Mouse (Mus musculus) layer of hippocampus, postnatal 36 days (tissue): ENCODE measurements around the gene Ppp2r3a. TPM values are rescaled to one million over a fixed set of nuclear protein-coding genes. Genes with fewer than 3 reads are reported as not detected.

Source experiments
- DNase-seq, 2 experiments: peaks; one replicate each; pipeline ENCODE4 v3.0.0; 2022
- total RNA-seq, 2 experiments: library from RNA; stranded (reverse); gene quantifications; 2 replicates each; pipeline ENCODE4 v1.2.3; 2021

The Ppp2r3a gene
- total RNA-seq: 10 to 100 TPM; 26.5 to 32.1 TPM

- DNase-seq: peak; percentile 97
Observed at GRCm38 (mm10) chr9:101251644-101252337, at the start of gene Ppp2r3a. Ppp2r3a (minus strand) TSS chr9:101251795.

- DNase-seq: no peak
Observed at GRCm38 (mm10) chr9:101300441-101300935, 48.9 kb upstream of the Ppp2r3a start.

- DNase-seq: no peak
Observed at GRCm38 (mm10) chr9:101291676-101292660, 40.4 kb upstream of the Ppp2r3a start.

GRCm38 (mm10) chr9:101290876-101291275 is 39.3 kb upstream of the Ppp2r3a start:
- no peak for DNase-seq

GRCm38 (mm10) chr9:101289750-101290149 is 38.2 kb upstream of the Ppp2r3a start:
- DNase-seq: no peak

- DNase-seq: no peak
Observed at GRCm38 (mm10) chr9:101288901-101289647, 37.5 kb upstream of the Ppp2r3a start.

- no peak for DNase-seq
Observed at GRCm38 (mm10) chr9:101286766-101287165, 35.2 kb upstream of the Ppp2r3a start.

GRCm38 (mm10) chr9:101284049-101284448 is 32.5 kb upstream of the Ppp2r3a start:
- DNase-seq: no peak

- no peak for DNase-seq
Observed at GRCm38 (mm10) chr9:101282651-101283050, 31.1 kb upstream of the Ppp2r3a start.

GRCm38 (mm10) chr9:101281906-101282305 is 30.3 kb upstream of the Ppp2r3a start:
- no peak for DNase-seq

- DNase-seq: no peak
Observed at GRCm38 (mm10) chr9:101281326-101281725, 29.7 kb upstream of the Ppp2r3a start.

GRCm38 (mm10) chr9:101280867-101281266 is 29.3 kb upstream of the Ppp2r3a start:
- DNase-seq: no peak

GRCm38 (mm10) chr9:101280211-101280610 is 28.6 kb upstream of the Ppp2r3a start:
- no peak for DNase-seq

GRCm38 (mm10) chr9:101272715-101273114 is 21.1 kb upstream of the Ppp2r3a start:
- DNase-seq: no peak

- DNase-seq: no peak
Observed at GRCm38 (mm10) chr9:101270020-101270419, 18.4 kb upstream of the Ppp2r3a start.

GRCm38 (mm10) chr9:101266043-101266442 is 14.4 kb upstream of the Ppp2r3a start:
- DNase-seq: no peak

GRCm38 (mm10) chr9:101265546-101265945 is 14.0 kb upstream of the Ppp2r3a start:
- peak; percentile 27 to 30 for DNase-seq

GRCm38 (mm10) chr9:101262815-101263214 is 11.2 kb upstream of the Ppp2r3a start:
- no peak for DNase-seq

GRCm38 (mm10) chr9:101261989-101262571 is 10.5 kb upstream of the Ppp2r3a start:
- peak in 1 of 2 experiments; percentile 12 for DNase-seq

- DNase-seq: no peak
Observed at GRCm38 (mm10) chr9:101261443-101261842, 9.8 kb upstream of the Ppp2r3a start.

- DNase-seq: no peak
Observed at GRCm38 (mm10) chr9:101253136-101253535, 1.5 kb upstream of the Ppp2r3a start.

GRCm38 (mm10) chr9:101252541-101252940 is 946 bp upstream of the Ppp2r3a start:
- DNase-seq: no peak
